Mouse (Mus musculus) CD8-positive naive resting alpha-beta T cell, adult 57 days (primary cell): ENCODE data around the gene Olfr1298. TPM values are rescaled to one million over a fixed set of nuclear protein-coding genes. Genes with fewer than 3 reads are reported as not detected.

Source experiments
- total RNA-seq: library from RNA; stranded (reverse); gene quantifications from one replicate; pipeline ENCODE4 v1.2.4, GENCODE M21; 2023

Olfr1298 gene
- total RNA-seq: not detected

DNA sequence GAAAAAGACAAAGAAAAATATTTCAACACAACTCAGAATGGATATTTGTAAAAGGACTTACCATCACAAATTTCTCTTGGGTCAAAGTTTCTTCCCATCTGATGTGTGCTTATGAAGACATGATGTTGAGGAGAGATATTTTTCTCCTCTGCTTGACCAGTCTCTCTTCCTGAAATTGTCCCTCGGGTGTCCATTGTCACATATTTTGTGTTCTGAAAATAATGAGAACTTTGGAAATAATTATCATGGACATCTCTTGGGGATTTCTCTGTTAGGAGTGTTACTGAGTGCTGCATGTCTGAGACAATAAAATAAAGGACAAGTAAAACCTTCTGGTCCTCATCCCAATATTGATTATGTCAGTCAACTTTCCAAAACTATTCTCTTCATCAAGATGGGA, at the start of gene Olfr1298:
Olfr1298 (minus strand) TSS at position 101 of the 400 bp plus-strand sequence.

DNA sequence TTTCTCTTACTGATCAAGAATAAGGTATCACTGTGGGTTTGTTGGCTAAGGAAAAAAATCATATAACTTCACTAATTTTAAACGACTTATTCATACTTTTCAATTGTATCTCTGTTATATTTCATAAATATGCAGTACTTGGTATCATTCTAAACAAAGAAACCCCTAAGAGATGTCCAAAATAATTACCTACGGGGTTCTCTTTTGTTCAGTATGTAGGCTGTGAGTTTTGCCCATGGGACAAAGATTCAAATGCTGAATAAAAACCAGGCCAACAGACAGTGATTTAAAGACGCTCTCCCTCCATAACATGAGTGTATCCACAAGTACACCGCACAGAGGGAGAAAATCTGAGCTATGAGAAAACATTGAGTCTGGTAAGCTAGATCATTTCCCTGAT, 12.1 kb upstream of the Olfr1298 start, which contains the start of gene Olfr1299:
Olfr1299 (plus strand) TSS at position 301 of the 400 bp plus-strand sequence.

DNA sequence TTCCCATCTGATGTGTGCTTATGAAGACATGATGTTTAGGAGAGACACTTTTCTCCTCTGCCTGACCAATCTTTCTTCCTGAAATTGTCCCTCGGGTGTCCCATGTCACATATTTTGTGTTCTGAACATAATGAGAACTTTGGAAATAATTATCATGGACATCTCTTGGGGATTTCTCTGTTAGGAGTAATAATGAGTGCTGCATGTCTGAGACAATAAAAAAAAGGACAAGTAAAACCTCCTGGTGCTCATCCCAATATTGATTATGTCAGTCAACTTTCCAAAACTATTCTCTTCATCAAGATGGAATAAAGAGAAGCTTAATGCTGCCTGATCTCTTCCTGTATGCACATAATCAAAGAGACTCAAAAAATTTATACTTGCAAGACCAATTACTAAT, 22.6 kb downstream of the Olfr1298 start, which contains the start of gene Olfr1297:
Olfr1297 (minus strand) TSS at position 101 of the 400 bp plus-strand sequence.

Other genes starting within 250 kb of the Olfr1298 start
- not detected for gene Olfr1286, start 226.1 kb downstream of the Olfr1298 start, total RNA-seq
- not detected for gene Olfr1287, start 200.1 kb downstream of the Olfr1298 start, total RNA-seq
- gene Olfr1288, start 175.1 kb downstream of the Olfr1298 start, total RNA-seq: not detected
- gene Olfr1289, start 168.4 kb downstream of the Olfr1298 start, total RNA-seq: not detected
- gene Olfr1290, start 155.4 kb downstream of the Olfr1298 start, total RNA-seq: not detected
- gene Olfr1291-ps1, start 152.0 kb downstream of the Olfr1298 start, total RNA-seq: not detected
- not detected for gene Olfr1293-ps, start 124.0 kb downstream of the Olfr1298 start, total RNA-seq
- not detected for gene Olfr1294, start 108.9 kb downstream of the Olfr1298 start, total RNA-seq
- gene Olfr1295, start 79.5 kb downstream of the Olfr1298 start, total RNA-seq: not detected
- not detected for gene Olfr1297, start 22.7 kb downstream of the Olfr1298 start, total RNA-seq
- gene Olfr1299, start 12.2 kb upstream of the Olfr1298 start, total RNA-seq: not detected
- gene Olfr1301, start 101.8 kb upstream of the Olfr1298 start, total RNA-seq: not detected
- gene Olfr1302, start 128.2 kb upstream of the Olfr1298 start, total RNA-seq: not detected
- not detected for gene Olfr1303, start 171.1 kb upstream of the Olfr1298 start, total RNA-seq
- not detected for gene Olfr1305, start 227.9 kb upstream of the Olfr1298 start, total RNA-seq